In genomic region chr8:84893709-84894134, GRCm38 (mm10) we compare ENCODE assay signal across 8 mouse cellular contexts. TPM values are rescaled to one million over a fixed set of nuclear protein-coding genes. Genes with fewer than 3 reads are reported as not detected.
DNase-seq lines count a peak whose midpoint lies in the region; ATAC-seq lines count a peak whose summit lies in the region.

Gene Gcdh, minus strand, starts transcription at chr8:84893921.

- WGBS in heart, embryonic 13.5 days = under 1% methylated on average over 11 of the region's 11 CpGs
- WGBS in liver, embryonic 12.5 days (ENCODE audit: insufficient replicate concordance) = under 1% methylated on average over 11 of the region's 11 CpGs
- WGBS in stomach, embryonic 15.5 days = under 1% methylated on average over 11 of the region's 11 CpGs

- DNase-seq in CD4-positive, CD25-positive, alpha-beta regulatory T cell, adult 2 months (ENCODE audit: low read depth, low spot score) = peak; percentile 93
- peak; percentile 87 for DNase-seq in fat pad, adult 2 months (ENCODE audit: extremely low read depth, low read depth, low spot score)
- peak; percentile 93 for DNase-seq in kidney, postnatal 10 days
- peak; percentile 75 to 83 for DNase-seq in natural killer cell, adult 2 months (ENCODE audit: low spot score in 2 of 2)

- H3K27ac ChIP-seq in brown adipose tissue, adult 24 weeks (replicated peaks; ENCODE audit: low read depth, low read length) = no peak within 1 kb of the TSS
- no peak within 1 kb of the TSS; the same call in 1 of the 2 replicates for H3K27ac ChIP-seq in heart, embryonic 13.5 days (replicated peaks)
- peak within 1 kb of the TSS; percentile 82 for H3K27ac ChIP-seq in liver, embryonic 12.5 days
- no peak within 1 kb of the TSS for H3K27ac ChIP-seq in stomach, embryonic 15.5 days

- H3K4me2 ChIP-seq in heart, embryonic 13.5 days = peak within 1 kb of the TSS; percentile 77
- H3K4me2 ChIP-seq in liver, embryonic 12.5 days = peak within 1 kb of the TSS; percentile 85
- H3K4me2 ChIP-seq in stomach, embryonic 15.5 days = peak within 1 kb of the TSS; percentile 93

- peaks cover 16% of the 10 kb centered on the region for H3K36me3 ChIP-seq in heart, embryonic 13.5 days
- peaks cover 34% of the 10 kb centered on the region for H3K36me3 ChIP-seq in liver, embryonic 12.5 days
- H3K36me3 ChIP-seq in stomach, embryonic 15.5 days = peaks cover under 1% of the 10 kb centered on the region

- peak within 1 kb of the TSS; percentile 84 for H3K4me3 ChIP-seq in brown adipose tissue, adult 24 weeks (ENCODE audit: insufficient read depth, low read depth, low read length)
- H3K4me3 ChIP-seq in heart, embryonic 13.5 days = peak within 1 kb of the TSS; percentile 68
- peak within 1 kb of the TSS; percentile 80 for H3K4me3 ChIP-seq in liver, embryonic 12.5 days
- H3K4me3 ChIP-seq in stomach, embryonic 15.5 days (replicated peaks) = peak within 1 kb of the TSS; percentile 81

- H3K27me3 ChIP-seq in heart, embryonic 13.5 days (replicated peaks) = no peaks in the 10 kb centered on the region
- H3K27me3 ChIP-seq in liver, embryonic 12.5 days (replicated peaks) = no peaks in the 10 kb centered on the region
- no peaks in the 10 kb centered on the region for H3K27me3 ChIP-seq in stomach, embryonic 15.5 days (replicated peaks)

- H3K9ac ChIP-seq in heart, embryonic 13.5 days = peak within 1 kb of the TSS; percentile 85
- H3K9ac ChIP-seq in liver, embryonic 12.5 days = peak within 1 kb of the TSS; percentile 83
- H3K9ac ChIP-seq in stomach, embryonic 15.5 days = peak within 1 kb of the TSS; percentile 68

- no peaks in the 10 kb centered on the region for H3K9me3 ChIP-seq in heart, embryonic 13.5 days
- no peaks in the 10 kb centered on the region for H3K9me3 ChIP-seq in liver, embryonic 12.5 days (replicated peaks)
- H3K9me3 ChIP-seq in stomach, embryonic 15.5 days = no peaks in the 10 kb centered on the region

- H3K4me1 ChIP-seq in brown adipose tissue, adult 24 weeks (ENCODE audit: control insufficient read depth, insufficient read depth, insufficient read length, low read length) = peaks cover 3% of the 10 kb centered on the region; the same call in 1 of the 2 replicates
- peaks cover 18% of the 10 kb centered on the region for H3K4me1 ChIP-seq in heart, embryonic 13.5 days
- H3K4me1 ChIP-seq in liver, embryonic 12.5 days = peaks cover 45% of the 10 kb centered on the region
- peaks cover 6% of the 10 kb centered on the region for H3K4me1 ChIP-seq in stomach, embryonic 15.5 days

- peak; percentile 82 for ATAC-seq in heart, embryonic 13.5 days (ENCODE audit: extremely low read depth, insufficient number of reproducible peaks, low FRiP score, low TSS enrichment)
- ATAC-seq in liver, embryonic 12.5 days = peak; percentile 96
- ATAC-seq in stomach, embryonic 15.5 days (ENCODE audit: insufficient read depth, low FRiP score, low read depth) = peak; percentile 98

RNA-seq across cellular contexts. Expression of gene Gcdh, which starts in this region (rescaled TPM):
- 53.8 and 76.8 TPM in 2 replicates for polyA plus RNA-seq in brown adipose tissue, adult 24 weeks (2012; ENCODE audit: insufficient read depth, insufficient read length, missing spikeins)
- polyA plus RNA-seq in heart, embryonic 13.5 days (2015; fragmentation: Nextera tagmentation; extraction: Ambion mirVana) = 31.0 and 37.5 TPM in 2 replicates
- 41.1 and 44.3 TPM in 2 replicates for polyA plus RNA-seq in liver, embryonic 12.5 days (2016; fragmentation: Nextera tagmentation; extraction: Ambion mirVana)
- polyA plus RNA-seq in stomach, embryonic 15.5 days (2015; fragmentation: Nextera tagmentation; extraction: Ambion mirVana) = 42.6 and 45.9 TPM in 2 replicates
